Mouse (Mus musculus) urinary bladder, postnatal 10 days (tissue): ENCODE measurements at regions not wholly inside any gene's neighbourhood (a gene's known extent, or its start where the extent isn't known, plus 50 kb on each side); places are given as distances from the start of the nearest gene placed in this dataset.

Source experiments
- DNase-seq: peaks from one replicate; pipeline ENCODE4 v3.0.0; 2022; ENCODE audit warnings: low spot score

- no peak for DNase-seq
Observed at GRCm38 (mm10) chr9:61263335-61263734, 108.8 kb upstream of the Tle3 start.

- no peak for DNase-seq
Observed at GRCm38 (mm10) chr9:61265466-61265865, 106.7 kb upstream of the Tle3 start.

GRCm38 (mm10) chr9:61266992-61267391 lies 105.2 kb upstream of the Tle3 start:
- DNase-seq: no peak

- no peak for DNase-seq
Observed at GRCm38 (mm10) chr9:61267541-61267940, 104.6 kb upstream of the Tle3 start.

- no peak for DNase-seq
Observed at GRCm38 (mm10) chr9:61268162-61268561, 104.0 kb upstream of the Tle3 start.

GRCm38 (mm10) chr9:61268681-61269080 lies 103.5 kb upstream of the Tle3 start:
- no peak for DNase-seq

- no peak for DNase-seq
Observed at GRCm38 (mm10) chr9:61269151-61269870, 102.9 kb upstream of the Tle3 start.

GRCm38 (mm10) chr9:61271243-61271642 lies 100.9 kb upstream of the Tle3 start:
- DNase-seq: no peak

- no peak for DNase-seq
Observed at GRCm38 (mm10) chr9:61271769-61272352, 100.3 kb upstream of the Tle3 start.

GRCm38 (mm10) chr9:61274020-61274419 lies 98.1 kb upstream of the Tle3 start:
- DNase-seq: no peak

GRCm38 (mm10) chr9:61277369-61278215 lies 94.6 kb upstream of the Tle3 start:
- no peak for DNase-seq

- DNase-seq: no peak
Observed at GRCm38 (mm10) chr9:61278216-61278758, 93.9 kb upstream of the Tle3 start.

- no peak for DNase-seq
Observed at GRCm38 (mm10) chr9:61279044-61279543, 93.1 kb upstream of the Tle3 start.

GRCm38 (mm10) chr9:61280856-61281582 lies 91.1 kb upstream of the Tle3 start:
- DNase-seq: no peak

- DNase-seq: no peak
Observed at GRCm38 (mm10) chr9:61283311-61283710, 88.9 kb upstream of the Tle3 start.

- no peak for DNase-seq
Observed at GRCm38 (mm10) chr9:61284201-61285021, 87.8 kb upstream of the Tle3 start.

GRCm38 (mm10) chr9:61286561-61286960 lies 85.6 kb upstream of the Tle3 start:
- no peak for DNase-seq

- DNase-seq: no peak
Observed at GRCm38 (mm10) chr9:61289117-61289516, 83.0 kb upstream of the Tle3 start.

GRCm38 (mm10) chr9:61289713-61290112 lies 82.5 kb upstream of the Tle3 start:
- no peak for DNase-seq

GRCm38 (mm10) chr9:61291646-61292045 lies 80.5 kb upstream of the Tle3 start:
- no peak for DNase-seq

GRCm38 (mm10) chr9:61292501-61292900 lies 79.7 kb upstream of the Tle3 start:
- DNase-seq: no peak
